Mouse (Mus musculus): ENCODE data around the gene Rpf1. TPM values are rescaled to one million over a fixed set of nuclear protein-coding genes. Genes with fewer than 3 reads are reported as not detected.

Rpf1 gene
- polyA plus RNA-seq, 1 experiment from 2014 or later, result 87.9 TPM

DNA sequence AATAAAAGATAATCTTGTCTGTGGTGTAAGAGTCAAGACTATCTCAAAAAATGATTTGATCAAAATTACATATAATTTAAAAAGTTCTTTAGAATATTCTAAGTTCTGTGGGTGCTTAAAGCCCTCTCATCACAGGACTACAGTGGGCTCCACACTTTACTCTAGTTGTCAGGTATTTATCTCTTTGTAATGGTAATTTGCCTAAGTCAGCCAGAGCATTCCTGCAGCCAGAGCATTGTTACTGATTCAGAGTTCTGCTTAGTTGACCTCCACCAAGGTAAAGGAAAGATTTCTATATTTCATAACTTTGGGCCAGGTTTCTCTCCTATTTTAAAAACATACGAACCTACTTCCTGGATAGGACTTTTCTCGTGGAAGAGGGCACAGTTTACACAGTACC is 52.0 kb downstream of the Rpf1 start:
- no peaks in the 10 kb centered on the region for H3K27me3 ChIP-seq (ENCODE audit: control insufficient read depth, insufficient read depth, low read length)
- no peaks in the 10 kb centered on the region for H3K9me3 ChIP-seq (replicated peaks; ENCODE audit: control insufficient read depth, low read length)
- H3K4me3 ChIP-seq (ENCODE audit: low read depth, low read length), result no peak overlapping the region
- no peak overlapping the region for H3K4me2 ChIP-seq (ENCODE audit: low read depth, low read length)
- ATAC-seq (replicated peaks; ENCODE audit: insufficient number of reproducible peaks, low FRiP score, low TSS enrichment, low read depth), result no peak
- no peak overlapping the region for H3K9ac ChIP-seq (replicated peaks; ENCODE audit: low read length)
- WGBS, result 79% methylated on average over 2 of the region's 2 CpGs
- no peaks in the 10 kb centered on the region for H3K4me1 ChIP-seq (ENCODE audit: control insufficient read depth, insufficient read depth, low read length)
- H3K27ac ChIP-seq (replicated peaks; ENCODE audit: low read depth, low read length), result no peak overlapping the region
- no peak for DNase-seq (ENCODE audit: low spot score)
- H3K36me3 ChIP-seq (replicated peaks; ENCODE audit: control insufficient read depth, insufficient read depth, low read depth, low read length), result no peaks in the 10 kb centered on the region

DNA sequence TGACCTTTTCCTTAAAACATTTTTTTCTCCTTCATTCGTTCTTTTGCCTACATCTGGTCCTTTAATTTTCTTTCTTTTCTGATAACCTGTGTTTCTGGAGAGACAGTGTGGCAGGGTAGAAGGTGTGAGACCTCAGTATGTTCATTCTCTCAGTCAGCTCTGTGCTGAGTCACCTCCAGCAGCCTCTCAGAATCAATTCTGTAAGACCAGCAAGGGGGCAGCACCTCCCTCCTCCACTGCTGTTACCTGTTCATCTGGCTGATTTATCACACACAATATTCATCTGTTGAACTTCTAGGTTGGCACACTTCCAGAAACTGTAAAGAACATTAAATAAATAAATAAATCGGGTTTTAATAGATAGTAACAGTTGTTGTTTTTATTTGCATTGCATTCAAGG is 58.3 kb downstream of the Rpf1 start:
- no peak for ATAC-seq (replicated peaks; ENCODE audit: insufficient number of reproducible peaks, low FRiP score, low TSS enrichment, low read depth)
- Histone ChIP-seq H3K9me3 (replicated peaks; ENCODE audit: control insufficient read depth, low read length) (no peaks in the 10 kb centered on the region), H3K4me1 (ENCODE audit: control insufficient read depth, insufficient read depth, low read length) (no peaks in the 10 kb centered on the region), H3K4me3 (ENCODE audit: low read depth, low read length) (no peak overlapping the region), H3K27me3 (ENCODE audit: control insufficient read depth, insufficient read depth, low read length) (no peaks in the 10 kb centered on the region), H3K9ac (replicated peaks; ENCODE audit: low read length) (no peak overlapping the region), H3K36me3 (replicated peaks; ENCODE audit: control insufficient read depth, insufficient read depth, low read depth, low read length) (no peaks in the 10 kb centered on the region), H3K4me2 (ENCODE audit: low read depth, low read length) (no peak overlapping the region), H3K27ac (replicated peaks; ENCODE audit: low read depth, low read length) (no peak overlapping the region)
- DNase-seq (ENCODE audit: low spot score), result no peak
- 56% methylated on average over 2 of the region's 2 CpGs for WGBS

Other genes with a start within 250 kb of the Rpf1 start
- 32.5 and 35.5 TPM in 2 replicates for gene Ssx2ip, start 116.8 kb downstream of the Rpf1 start, polyA plus RNA-seq (2014; fragmentation: Nextera tagmentation; extraction: Ambion mirVana)
- 6.1 and 6.7 TPM in 2 replicates for gene Ctbs, start 71.6 kb downstream of the Rpf1 start, polyA plus RNA-seq (2014; fragmentation: Nextera tagmentation; extraction: Ambion mirVana)
- 5.7 and 6.8 TPM in 2 replicates for gene Spata1, start 21.7 kb downstream of the Rpf1 start, polyA plus RNA-seq (2014; fragmentation: Nextera tagmentation; extraction: Ambion mirVana)
- gene Gng5, start 21.6 kb downstream of the Rpf1 start, polyA plus RNA-seq (2014; fragmentation: Nextera tagmentation; extraction: Ambion mirVana), result 1,092 and 1,165 TPM in 2 replicates
- not detected in 2 replicates for gene Uox, start 49.0 kb upstream of the Rpf1 start, polyA plus RNA-seq (2014; fragmentation: Nextera tagmentation; extraction: Ambion mirVana)
- not detected in 2 replicates for gene Dnase2b, start 94.2 kb upstream of the Rpf1 start, polyA plus RNA-seq (2014; fragmentation: Nextera tagmentation; extraction: Ambion mirVana)
- gene 4930503B20Rik, start 129.9 kb upstream of the Rpf1 start, polyA plus RNA-seq (2014; fragmentation: Nextera tagmentation; extraction: Ambion mirVana), result not detected in 2 replicates
- 0.86 and 1.2 TPM in 2 replicates for gene Samd13, start 164.2 kb upstream of the Rpf1 start, polyA plus RNA-seq (2014; fragmentation: Nextera tagmentation; extraction: Ambion mirVana)